Mouse (Mus musculus) heart, embryonic 12.5 days (tissue): ENCODE results near the gene Nol3. TPM values are rescaled to one million over a fixed set of nuclear protein-coding genes. Genes with fewer than 3 reads are reported as not detected.

Experiments
- ATAC-seq: fragments of 200-750 bp; cut with Nextera tagmentation; 2 replicates; pipeline ENCODE4 v1.8.0; 2017; ENCODE audit warnings: moderate TSS enrichment, moderate library complexity; ENCODE audit not compliant: insufficient number of reproducible peaks, low FRiP score
- H3K27ac ChIP-seq: fragments of 300-500 bp; sonication (generic); 2 replicates; pipeline ENCODE4 v1.5.1; 2016; ENCODE audit warnings: mild to moderate bottlenecking, moderate library complexity; ENCODE audit not compliant: poor library complexity, severe bottlenecking
- H3K27me3 ChIP-seq: fragments of 300-500 bp; sonication (generic); replicated peaks from 2 replicates; pipeline ENCODE4 v1.6.1; 2016; ENCODE audit warnings: mild to moderate bottlenecking, moderate library complexity
- H3K36me3 ChIP-seq: fragments of 300-500 bp; sonication (generic); 2 replicates; pipeline ENCODE4 v1.6.1; 2016; ENCODE audit warnings: mild to moderate bottlenecking, moderate library complexity
- H3K4me1 ChIP-seq: fragments of 300-500 bp; sonication (generic); replicated peaks from 2 replicates; pipeline ENCODE4 v1.6.1; 2016; ENCODE audit warnings: mild to moderate bottlenecking
- H3K4me2 ChIP-seq: fragments of 300-500 bp; sonication (generic); 2 replicates; pipeline ENCODE4 v1.6.1; 2016; ENCODE audit warnings: mild to moderate bottlenecking, moderate library complexity
- H3K4me3 ChIP-seq: fragments of 300-500 bp; sonication (generic); 2 replicates; pipeline ENCODE4 v1.5.1; 2016; ENCODE audit warnings: mild to moderate bottlenecking
- H3K9ac ChIP-seq: fragments of 300-500 bp; sonication (generic); 2 replicates; pipeline ENCODE4 v1.6.1; 2016; ENCODE audit warnings: mild to moderate bottlenecking, moderate library complexity
- H3K9me3 ChIP-seq: fragments of 300-500 bp; sonication (generic); replicated peaks from 2 replicates; pipeline ENCODE4 v1.6.1; 2016; ENCODE audit warnings: mild to moderate bottlenecking, moderate library complexity
- WGBS: fragments of 180-500 bp; shearing (Covaris S2); methylation state at CpG from one replicate; pipeline ENCODE4 v1.1.7; 2016; 5-methylcytosine and 5-hydroxymethylcytosine counted together
- microRNA counts: library from miRNA; unstranded; fragments of <30 nt; microRNA quantifications from one replicate; lab custom pipeline; 2017
- microRNA-seq: library from miRNA; unstranded; fragments of <30 nt; microRNA quantifications from one replicate; pipeline ENCODE4, GENCODE M21; 2017
- polyA plus RNA-seq: library from polyadenylated mRNA; unstranded; fragments of >200 nt; fragmentation: Nextera tagmentation; extraction: Ambion mirVana; gene quantifications from 2 replicates; pipeline ENCODE4 v1.2.1, GENCODE M21; 2016

Gene Nol3
- polyA plus RNA-seq, 1 experiment from 2014 or later: 2.1 TPM

GRCm38 (mm10) chr8:105326141-105326672, 50.3 kb downstream of the Nol3 start, which contains the start of the genes Lrrc29 and Tmem208:
Gene Lrrc29, minus strand, starts transcription at chr8:105326278.
Gene Tmem208, plus strand, starts transcription at chr8:105326354.
- Histone ChIP-seq H3K27ac (peak within 1 kb of the TSS; percentile 76), H3K4me2 (peak within 1 kb of the TSS; percentile 94), H3K27me3 (no peaks in the 10 kb centered on the region), H3K4me1 (peaks cover 19% of the 10 kb centered on the region), H3K4me3 (peak within 1 kb of the TSS; percentile 68), H3K9ac (peak within 1 kb of the TSS; percentile 84), H3K36me3 (peaks cover 49% of the 10 kb centered on the region), H3K9me3 (no peaks in the 10 kb centered on the region)
- peak; percentile 91 for ATAC-seq
- WGBS: under 1% methylated on average over 36 of the region's 36 CpGs

- peak overlapping the region; percentile 79 for H3K9ac ChIP-seq
- 25% methylated on average over 6 of the region's 6 CpGs for whole genome bisulfite sequencing
- H3K4me3 ChIP-seq: peak overlapping the region; percentile 68
- H3K27me3 ChIP-seq: no peaks in the 10 kb centered on the region
- H3K36me3 ChIP-seq: peaks cover 53% of the 10 kb centered on the region
- H3K9me3 ChIP-seq: no peaks in the 10 kb centered on the region
- H3K4me1 ChIP-seq: peaks cover 19% of the 10 kb centered on the region
- no peak for ATAC-seq
- H3K4me2 ChIP-seq: peak overlapping the region; percentile 94
- H3K27ac ChIP-seq: peak overlapping the region; percentile 76
Measured at GRCm38 (mm10) chr8:105326968-105327367, 51.0 kb downstream of the Nol3 start.

DNA sequence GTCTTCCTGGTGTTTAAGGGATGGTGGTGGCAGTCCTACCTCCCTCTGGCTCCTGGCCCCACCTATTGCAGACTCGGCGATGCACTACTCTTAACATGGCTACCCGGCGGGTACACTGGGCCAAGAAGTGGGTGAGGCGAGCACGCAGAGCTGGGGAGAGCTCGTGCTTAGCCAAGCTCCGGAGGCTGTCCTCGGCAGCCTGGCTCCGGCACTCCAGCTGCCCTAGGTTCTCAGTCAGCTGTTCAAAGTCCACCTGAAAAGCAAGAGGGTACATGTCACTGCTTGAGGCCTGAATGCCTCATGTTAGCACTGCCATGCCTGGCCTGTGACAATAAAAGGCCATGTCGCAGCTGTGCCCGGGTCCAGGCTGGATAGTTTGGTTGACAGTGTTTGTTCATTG, 54.4 kb downstream of the Nol3 start:
- H3K4me2 ChIP-seq: no peak overlapping the region
- H3K36me3 ChIP-seq: peaks cover 74% of the 10 kb centered on the region
- H3K9me3 ChIP-seq: no peaks in the 10 kb centered on the region
- H3K4me3 ChIP-seq: no peak overlapping the region
- no peak overlapping the region for H3K9ac ChIP-seq
- no peaks in the 10 kb centered on the region for H3K27me3 ChIP-seq
- H3K27ac ChIP-seq: no peak overlapping the region
- 93% methylated on average over 12 of the region's 12 CpGs for WGBS
- no peak for ATAC-seq
- H3K4me1 ChIP-seq: peaks cover 17% of the 10 kb centered on the region

GRCm38 (mm10) chr8:105331469-105331868, 55.5 kb downstream of the Nol3 start:
- H3K4me1 ChIP-seq: peaks cover 14% of the 10 kb centered on the region
- WGBS: 93% methylated on average over 22 of the region's 22 CpGs
- no peaks in the 10 kb centered on the region for H3K27me3 ChIP-seq
- H3K36me3 ChIP-seq: peaks cover 85% of the 10 kb centered on the region
- H3K9ac ChIP-seq: no peak overlapping the region
- no peak overlapping the region for H3K27ac ChIP-seq
- ATAC-seq: no peak
- H3K4me3 ChIP-seq: no peak overlapping the region
- no peaks in the 10 kb centered on the region for H3K9me3 ChIP-seq
- no peak overlapping the region for H3K4me2 ChIP-seq

MicroRNAs encoded within 50 kb of the gene (microRNA counts, 519-probe panel; counts per million panel counts)
- 3,942 counts per million, percentile 31 among the panel's probes with 10 or more counts for microRNA mmu-miR-328 (lab: Ali Mortazavi, UCI)

Small RNA genes within 50 kb of the gene (microRNA-seq; reads per million reads assigned to microRNA genes)
- gene Gm27320: not detected
- 339 reads per million, percentile 68 among the genes with 10 or more reads in this experiment for gene Mir328

Other genes with a start within 250 kb of the Nol3 start
- not detected in 2 replicates for gene Ces3a, start 227.5 kb upstream of the Nol3 start, polyA plus RNA-seq
- not detected in 2 replicates for gene Ces3b, start 192.4 kb upstream of the Nol3 start, polyA plus RNA-seq
- gene Ces4a, start 144.3 kb upstream of the Nol3 start, polyA plus RNA-seq: not detected in 2 replicates
- gene Cbfb, start 105.5 kb upstream of the Nol3 start, polyA plus RNA-seq: 65.3 and 67.9 TPM in 2 replicates
- 18.7 and 18.9 TPM in 2 replicates for gene D230025D16Rik, start 51.0 kb upstream of the Nol3 start, polyA plus RNA-seq
- gene B3gnt9, start 21.0 kb upstream of the Nol3 start, polyA plus RNA-seq: 10.2 and 10.8 TPM in 2 replicates
- gene Tradd, start 11.5 kb upstream of the Nol3 start, polyA plus RNA-seq: 16.0 and 16.6 TPM in 2 replicates
- 2.2 and 2.6 TPM in 2 replicates for gene Fbxl8, start 11.5 kb upstream of the Nol3 start, polyA plus RNA-seq
- gene Hsf4, start 6.3 kb upstream of the Nol3 start, polyA plus RNA-seq: not detected in 2 replicates
- gene 4931428F04Rik, start 13.7 kb downstream of the Nol3 start, polyA plus RNA-seq: 7.9 and 8.1 TPM in 2 replicates
- 16.1 and 19.5 TPM in 2 replicates for gene Exoc3l, start 20.0 kb downstream of the Nol3 start, polyA plus RNA-seq
- 60.8 and 64.1 TPM in 2 replicates for gene E2f4, start 21.5 kb downstream of the Nol3 start, polyA plus RNA-seq
- 2.8 and 3.3 TPM in 2 replicates for gene Elmo3, start 29.5 kb downstream of the Nol3 start, polyA plus RNA-seq
- gene Lrrc29, start 50.1 kb downstream of the Nol3 start, polyA plus RNA-seq: 1.3 TPM in 2 replicates
- gene Tmem208, start 50.2 kb downstream of the Nol3 start, polyA plus RNA-seq: 73.5 and 80.7 TPM in 2 replicates
- gene Fhod1, start 71.8 kb downstream of the Nol3 start, polyA plus RNA-seq: 1.6 and 2.0 TPM in 2 replicates
- gene Slc9a5, start 72.7 kb downstream of the Nol3 start, polyA plus RNA-seq: 1.6 and 2.0 TPM in 2 replicates
- 0.23 TPM in 1 of 2 replicates, not detected in the other for gene Plekhg4, start 97.1 kb downstream of the Nol3 start, polyA plus RNA-seq
- gene Kctd19, start 137.4 kb downstream of the Nol3 start, polyA plus RNA-seq: not detected in 2 replicates
- gene Lrrc36, start 137.4 kb downstream of the Nol3 start, polyA plus RNA-seq: 0.13 TPM in 1 of 2 replicates, not detected in the other
- 13.8 and 14.4 TPM in 2 replicates for gene Tppp3, start 195.4 kb downstream of the Nol3 start, polyA plus RNA-seq
- gene Zdhhc1, start 220.8 kb downstream of the Nol3 start, polyA plus RNA-seq: 23.1 and 23.3 TPM in 2 replicates
- gene Hsd11b2, start 242.6 kb downstream of the Nol3 start, polyA plus RNA-seq: 1.7 and 1.9 TPM in 2 replicates